ENCODE assay signal across 8 mouse cellular contexts in genomic region chr8:116504477-116505120, GRCm38 (mm10). TPM values are rescaled to one million over a fixed set of nuclear protein-coding genes. Genes with fewer than 3 reads are reported as not detected.
A peak's percentile ranks its signal among the peaks of the same experiment; 100 is the strongest.
DNase-seq lines count a peak whose midpoint lies in the region; ATAC-seq and TF ChIP-seq lines count a peak whose summit lies in the region.

TSS of gene Dynlrb2 (plus strand) at chr8:116504974.

- peak within 1 kb of the TSS; percentile 13; the same call in 1 of the 2 replicates for H3K4me3 ChIP-seq in intestine, postnatal 0 days (ENCODE audit: low read depth, low read length)

- no peak within 1 kb of the TSS for H3K9ac ChIP-seq in intestine, postnatal 0 days (ENCODE audit: low read depth, low read length)

- H3K36me3 ChIP-seq in intestine, postnatal 0 days (ENCODE audit: control insufficient read depth, insufficient read depth) = no peaks in the 10 kb centered on the region

- WGBS in intestine, postnatal 0 days = 6% methylated on average over 19 of the region's 19 CpGs

- no peaks in the 10 kb centered on the region for H3K27me3 ChIP-seq in intestine, postnatal 0 days (replicated peaks; ENCODE audit: control insufficient read depth, insufficient read depth, low read length)

- no peak within 1 kb of the TSS for H3K27ac ChIP-seq in intestine, postnatal 0 days (ENCODE audit: low read depth, low read length)

- peak; percentile 91 for DNase-seq in adrenal gland, postnatal 10 days
- peak; percentile 85 for DNase-seq in embryo, embryonic 9.5 days (ENCODE audit: extremely low spot score)
- DNase-seq in heart, adult 11 months = peak; percentile 98
- peak; percentile 93 to 96 for DNase-seq in left cerebral cortex, postnatal 25 days (ENCODE audit: low spot score in 2 of 2)
- DNase-seq in right cerebral cortex, postnatal 10 days (ENCODE audit: low spot score in 2 of 2) = peak; percentile 97
- peak; percentile 56 for DNase-seq in urinary bladder, postnatal 10 days (ENCODE audit: low spot score)

- intact Hi-C loops in left cerebral cortex, postnatal 25 days (cut with DNase I) = loop anchor here (5.0 kb wide), 2 partner anchors 48 to 113 kb away; no protein-coding TSS in a partner anchor

- H3K9me3 ChIP-seq in intestine, postnatal 0 days (ENCODE audit: control insufficient read depth) = no peaks in the 10 kb centered on the region

- no peaks in the 10 kb centered on the region for H3K4me1 ChIP-seq in intestine, postnatal 0 days (replicated peaks; ENCODE audit: control insufficient read depth, insufficient read depth, low read length)

- peak within 1 kb of the TSS; percentile 65 for H3K4me2 ChIP-seq in intestine, postnatal 0 days (replicated peaks; ENCODE audit: low read depth)

- no peak for TF ChIP-seq CTCF in intestine, postnatal 0 days (IDR thresholded peaks at IDR 0.05; ENCODE audit: low read depth)

- peak; percentile 83 for ATAC-seq in intestine, postnatal 0 days
- peak; percentile 95 for ATAC-seq in megakaryocyte-erythroid progenitor cell, adult 5-6 weeks (replicated peaks; ENCODE audit: low FRiP score, low TSS enrichment, poor library complexity, severe bottlenecking)

RNA-seq across cellular contexts. Expression of gene Dynlrb2, which starts in this region (rescaled TPM):
- total RNA-seq in adrenal gland, postnatal 10 days (2021) = under 1 TPM in 1 of 2 experiments, not detected in 1; 0.64 TPM
- not detected in 2 replicates for polyA plus RNA-seq in intestine, postnatal 0 days (2015; fragmentation: Nextera tagmentation; extraction: Ambion mirVana)
- 1 to 10 TPM; 1.9 to 2.4 TPM for total RNA-seq in left cerebral cortex, postnatal 25 days (2021)
- total RNA-seq in megakaryocyte-erythroid progenitor cell, adult 5-6 weeks (2014; fragmentation: Nextera tagmentation) = not detected in 2 replicates
- total RNA-seq in megakaryocyte-erythroid progenitor cell, adult 5-6 weeks (2017) = not detected in 2 replicates

Comparison
In these comparisons a context has a peak if more than half of its experiments do, and no peak if none do; other contexts are left out.
1. Peak in DNase-seq in adrenal gland, postnatal 10 days; RNA of the gene not detected or under 1 TPM.
2. Peak in ATAC-seq, H3K4me3 ChIP-seq and H3K4me2 ChIP-seq in intestine, postnatal 0 days; RNA of the gene not detected or under 1 TPM.
3. Peak in ATAC-seq in megakaryocyte-erythroid progenitor cell, adult 5-6 weeks; RNA of the gene not detected or under 1 TPM.